Mouse (Mus musculus) naive thymus-derived CD4-positive, alpha-beta T cell, adult 2 months (primary cell): ENCODE data around the gene Hnmt.
"Not testable (repeated sequence)": the region's sequence is repeated elsewhere in the genome, so short reads cannot be mapped to it uniquely, and the experiment has no call there.

Source experiments
- DNase-seq: peaks from one replicate; pipeline ENCODE4 v3.0.0-alpha.2; 2011; ENCODE audit warnings: low read depth

The Hnmt gene

GRCm38 (mm10) chr2:24049344-24049990 is at the start of gene Hnmt:
Hnmt (minus strand) TSS chr2:24049394.
- no peak for DNase-seq

GRCm38 (mm10) chr2:24096495-24096894 is 47.3 kb upstream of the Hnmt start, which contains the start of gene Tbpl2:
Tbpl2 (minus strand) TSS chr2:24096595.
- DNase-seq: no peak

GRCm38 (mm10) chr2:24090921-24091320 is 41.7 kb upstream of the Hnmt start:
- no peak for DNase-seq

- no peak for DNase-seq
These were observed 1.3 kb upstream of the Hnmt start for GRCm38 (mm10) chr2:24050459-24050858.

- DNase-seq: no peak
These were observed 605 bp downstream of the Hnmt start for GRCm38 (mm10) chr2:24048480-24049097.

GRCm38 (mm10) chr2:24047551-24048479 is 1.4 kb downstream of the Hnmt start:
- DNase-seq: no peak

GRCm38 (mm10) chr2:24042901-24043300 is 6.3 kb downstream of the Hnmt start:
- DNase-seq: no peak

- no peak for DNase-seq
These were observed 8.7 kb downstream of the Hnmt start for GRCm38 (mm10) chr2:24040531-24040930.

- DNase-seq: not testable (repeated sequence)
These were observed 29.8 kb downstream of the Hnmt start for GRCm38 (mm10) chr2:24019386-24019785.

GRCm38 (mm10) chr2:24018966-24019365 is 30.2 kb downstream of the Hnmt start:
- DNase-seq: no peak

GRCm38 (mm10) chr2:24014957-24015356 is 34.2 kb downstream of the Hnmt start:
- DNase-seq: no peak

GRCm38 (mm10) chr2:23999323-23999722 is 49.9 kb downstream of the Hnmt start:
- DNase-seq: no peak

GRCm38 (mm10) chr2:23998836-23999235 is 50.4 kb downstream of the Hnmt start:
- no peak for DNase-seq

- no peak for DNase-seq
These were observed 52.4 kb downstream of the Hnmt start for GRCm38 (mm10) chr2:23996830-23997229.

- DNase-seq: not testable (repeated sequence)
These were observed 59.1 kb downstream of the Hnmt start for GRCm38 (mm10) chr2:23990034-23990573.

GRCm38 (mm10) chr2:23987283-23987682 is 61.9 kb downstream of the Hnmt start:
- no peak for DNase-seq

- DNase-seq: no peak
These were observed 65.9 kb downstream of the Hnmt start for GRCm38 (mm10) chr2:23983343-23983742.

GRCm38 (mm10) chr2:23982860-23983259 is 66.3 kb downstream of the Hnmt start:
- no peak for DNase-seq

GRCm38 (mm10) chr2:23960659-23961274 is 88.4 kb downstream of the Hnmt start:
- not testable (repeated sequence) for DNase-seq
